Mouse (Mus musculus) urinary bladder, adult 2 months (tissue): ENCODE data around the gene Fam120a. TPM values are rescaled to one million over a fixed set of nuclear protein-coding genes. Genes with fewer than 3 reads are reported as not detected.

Experiments used
- DNase-seq: peaks from one replicate; pipeline ENCODE4 v3.0.0; 2022; ENCODE audit warnings: low spot score
- polyA plus RNA-seq: library from polyadenylated mRNA; depleted of rRNA; stranded (reverse); fragments of >200 nt; gene quantifications from 2 replicates; pipeline ENCODE4 v1.2.3, GENCODE M21; 2012

Gene Fam120a
- polyA plus RNA-seq, 1 experiment = 80.1 TPM

DNA sequence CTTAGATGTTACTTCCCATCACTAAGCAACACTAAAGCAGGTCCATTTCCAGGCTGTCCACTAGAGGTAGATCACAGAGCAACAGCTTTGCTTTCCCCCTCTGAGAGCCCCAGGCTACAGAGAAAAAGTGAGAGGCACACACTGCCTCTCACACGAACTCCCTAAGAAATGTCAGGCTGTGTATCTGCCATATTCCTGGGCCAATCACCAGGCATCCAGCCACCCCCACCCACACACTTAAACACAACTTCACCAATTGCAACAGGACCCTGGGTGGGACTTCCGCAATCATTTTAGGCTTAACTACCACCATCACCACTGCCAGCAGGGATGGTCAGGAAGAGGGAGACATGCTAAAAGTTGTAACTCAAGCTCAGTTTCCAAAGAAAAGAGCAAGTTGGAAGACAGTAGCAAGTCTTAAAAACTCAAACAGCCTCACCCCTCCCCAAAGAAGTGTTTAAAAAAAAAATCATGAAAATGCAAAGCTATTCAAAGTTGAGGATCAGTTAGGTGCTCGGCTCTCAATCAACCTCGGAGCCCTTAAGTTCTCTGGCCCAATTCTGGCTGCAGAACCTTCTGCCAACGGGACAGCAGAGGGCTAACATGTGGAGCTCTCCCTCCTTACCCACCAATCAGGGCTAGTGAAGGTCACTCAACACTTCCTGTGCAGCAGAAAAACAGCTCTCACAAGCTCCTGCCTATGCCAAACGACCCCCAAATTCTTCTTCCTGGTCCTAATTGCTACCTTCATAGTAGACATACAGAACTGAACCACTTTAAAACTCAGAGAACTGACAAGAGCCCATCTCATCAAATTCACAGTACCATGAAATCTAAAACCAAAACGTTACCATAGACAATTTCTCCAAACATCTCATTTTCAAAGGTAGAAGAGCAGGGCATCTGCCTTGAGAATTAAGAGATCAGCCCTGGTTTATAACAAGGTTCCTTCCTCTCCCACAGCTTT, 2.0 kb downstream of the Fam120a start:
- DNase-seq = no peak

- DNase-seq = no peak
These were observed 3.0 kb downstream of the Fam120a start for GRCm38 (mm10) chr13:48964850-48965249.

- no peak for DNase-seq
These were observed 4.7 kb downstream of the Fam120a start for GRCm38 (mm10) chr13:48963111-48963510.

DNA sequence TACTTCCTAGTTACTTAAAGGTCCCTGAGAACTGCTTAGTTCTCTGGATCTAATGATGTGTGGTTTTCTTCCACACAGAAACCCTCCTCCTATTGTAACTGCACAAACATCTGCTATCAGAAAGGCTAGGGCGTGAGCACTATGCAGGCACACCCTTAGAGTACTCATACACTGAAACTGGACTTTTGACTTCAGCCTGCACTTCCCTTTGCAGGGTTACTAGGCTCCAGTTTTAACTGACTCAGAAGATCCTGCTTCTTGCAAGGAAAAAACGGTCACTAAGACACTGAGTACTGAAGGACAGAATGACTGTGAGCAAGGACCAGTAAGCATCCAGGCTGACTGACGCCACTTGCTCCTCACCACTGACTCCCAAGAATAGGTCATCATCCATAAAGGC, 5.3 kb downstream of the Fam120a start:
- DNase-seq = no peak

DNA sequence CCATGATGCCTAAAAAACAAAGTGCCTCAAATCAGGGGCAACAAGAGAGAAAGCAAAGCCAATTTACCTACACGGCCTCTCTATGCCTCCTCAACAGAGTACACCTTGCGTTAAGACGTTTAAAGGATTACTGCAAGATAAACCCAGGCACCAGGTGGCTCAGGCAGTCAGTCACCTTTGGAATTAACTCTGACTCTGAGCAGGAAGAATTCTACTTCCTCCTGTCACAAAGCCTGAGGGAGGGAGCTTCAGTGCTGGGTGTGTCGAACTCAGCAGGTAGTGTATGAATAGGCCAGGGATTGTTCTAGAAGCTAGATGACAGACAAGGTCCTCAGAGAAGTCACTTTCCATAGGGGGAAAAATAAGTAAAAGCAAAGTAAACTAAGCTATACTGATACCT, 9.2 kb downstream of the Fam120a start:
- DNase-seq = no peak

- no peak for DNase-seq
These were observed 13.0 kb downstream of the Fam120a start for GRCm38 (mm10) chr13:48954825-48955224.

DNA sequence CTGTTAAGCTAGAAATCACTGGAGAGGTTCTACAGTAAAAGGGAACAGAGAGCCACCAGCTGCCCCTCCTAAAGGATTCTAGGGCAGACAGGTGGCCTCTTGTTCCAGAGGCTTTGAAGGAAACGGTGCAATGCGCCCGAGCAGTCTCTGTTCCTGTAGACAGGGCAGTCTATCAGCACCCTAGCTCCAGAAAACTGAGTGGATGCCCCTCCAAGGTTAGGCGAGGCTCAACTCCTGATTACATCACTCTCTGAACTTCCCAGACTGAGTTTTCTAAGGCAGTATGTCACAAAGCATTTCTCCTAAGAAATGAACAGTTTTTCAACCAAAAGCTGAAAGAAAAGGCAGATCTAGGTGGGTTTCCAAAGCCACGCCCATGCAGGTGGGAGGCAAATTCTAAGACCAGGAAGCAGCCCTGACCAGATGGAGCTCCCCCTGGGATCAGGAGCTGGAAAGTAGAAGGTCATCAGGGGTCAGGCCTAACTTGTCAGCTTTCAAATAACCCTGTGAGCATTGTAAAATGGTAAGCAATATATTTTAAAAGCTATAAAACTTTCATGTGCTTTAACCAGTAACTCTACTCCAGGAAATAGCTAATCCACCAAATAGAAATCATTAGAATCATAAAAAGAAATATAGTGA, 17.1 kb downstream of the Fam120a start:
- no peak for DNase-seq

- DNase-seq = no peak
These were observed 18.9 kb downstream of the Fam120a start for GRCm38 (mm10) chr13:48948951-48949350.

DNA sequence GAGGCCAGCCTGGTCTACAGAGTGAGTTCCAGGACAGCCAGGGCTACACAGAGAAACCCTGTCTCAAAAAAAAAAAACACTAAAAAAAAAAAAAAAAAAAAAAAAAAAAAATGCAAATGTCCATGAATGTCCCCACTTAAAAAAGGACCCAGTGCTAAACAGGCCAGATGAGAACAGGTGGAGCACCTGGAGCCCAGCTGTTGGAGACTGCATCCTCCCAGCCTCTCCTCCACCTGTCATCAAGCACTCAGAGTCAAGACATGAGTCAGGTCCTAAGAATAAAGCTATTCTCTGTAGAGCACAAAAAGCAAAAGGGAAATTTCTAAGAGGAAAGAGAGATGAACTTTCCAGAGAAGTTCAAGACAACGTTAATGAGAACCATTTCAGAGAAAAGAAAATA, 23.2 kb downstream of the Fam120a start:
- no peak for DNase-seq

GRCm38 (mm10) chr13:48942471-48942870, 25.3 kb downstream of the Fam120a start:
- DNase-seq = no peak

DNA sequence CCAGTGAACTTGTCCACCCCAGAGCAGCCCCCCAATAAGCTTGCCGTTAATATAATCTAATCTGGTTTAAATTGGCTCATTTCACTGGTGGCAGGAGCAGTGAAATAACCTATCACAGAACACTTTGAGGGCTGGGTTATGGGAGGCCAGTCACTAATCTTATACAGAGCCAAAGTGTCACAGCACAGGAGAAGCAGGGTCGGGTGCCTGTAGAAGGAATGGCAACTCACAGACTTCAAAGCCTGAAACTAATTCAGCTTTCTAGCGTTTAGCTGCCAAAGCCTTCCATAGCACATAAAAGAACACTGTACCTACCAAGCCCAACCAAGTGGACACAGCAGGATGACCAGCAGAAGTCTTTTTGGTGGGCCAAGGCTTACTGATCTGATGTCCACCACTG, 26.0 kb downstream of the Fam120a start:
- DNase-seq = no peak

GRCm38 (mm10) chr13:48934597-48934996, 33.2 kb downstream of the Fam120a start:
- no peak for DNase-seq

- no peak for DNase-seq
These were observed 35.1 kb downstream of the Fam120a start for GRCm38 (mm10) chr13:48932692-48933091.

- no peak for DNase-seq
These were observed 36.1 kb downstream of the Fam120a start for GRCm38 (mm10) chr13:48931687-48932086.

- no peak for DNase-seq
These were observed 36.6 kb downstream of the Fam120a start for GRCm38 (mm10) chr13:48931232-48931631.

DNA sequence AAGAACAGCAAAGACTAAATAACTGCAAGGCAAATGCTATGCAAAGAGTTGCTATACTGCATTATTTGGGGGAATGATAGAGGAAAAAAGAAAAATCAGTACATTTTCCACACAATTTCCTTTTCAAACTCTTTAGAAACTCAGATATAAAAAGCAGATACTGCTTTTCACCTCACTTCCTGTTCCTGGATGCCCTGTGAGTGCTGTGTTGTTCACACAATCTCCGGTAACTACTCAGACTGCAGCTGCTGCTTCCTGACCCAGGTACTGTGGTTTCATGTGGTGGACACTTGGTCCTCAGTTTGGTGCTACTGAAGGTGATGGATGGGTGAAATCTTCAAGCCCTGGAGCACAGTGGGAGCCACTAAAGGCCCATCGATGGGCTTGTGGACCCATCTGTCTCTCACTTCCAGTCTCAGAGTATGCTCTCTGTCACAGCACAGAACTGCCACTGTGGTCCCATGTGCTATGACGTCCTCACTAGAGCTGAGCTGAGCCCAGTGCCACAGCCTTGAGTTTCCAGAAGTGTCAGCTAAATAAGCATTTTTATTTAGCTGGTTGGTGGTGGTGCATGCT, 38.2 kb downstream of the Fam120a start:
- no peak for DNase-seq

DNA sequence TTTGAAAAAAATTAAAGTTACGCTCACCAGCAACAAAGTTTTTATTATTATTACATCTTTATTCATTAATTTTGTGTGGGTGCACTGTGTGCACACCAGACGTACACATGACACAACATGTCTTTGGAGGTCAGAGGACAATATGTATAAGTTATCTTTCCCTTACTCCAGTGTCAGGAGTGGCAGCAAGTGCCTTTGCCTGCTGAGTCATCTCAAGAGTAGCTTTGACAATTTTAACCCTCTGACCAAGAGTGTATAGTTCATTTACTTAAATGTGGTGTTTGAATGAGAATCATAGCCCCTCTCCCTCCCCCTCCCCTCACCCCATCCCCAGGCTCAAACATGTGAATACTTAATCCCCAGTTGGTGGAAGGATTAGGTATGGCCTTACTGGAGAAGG, 40.2 kb downstream of the Fam120a start:
- DNase-seq = no peak

DNA sequence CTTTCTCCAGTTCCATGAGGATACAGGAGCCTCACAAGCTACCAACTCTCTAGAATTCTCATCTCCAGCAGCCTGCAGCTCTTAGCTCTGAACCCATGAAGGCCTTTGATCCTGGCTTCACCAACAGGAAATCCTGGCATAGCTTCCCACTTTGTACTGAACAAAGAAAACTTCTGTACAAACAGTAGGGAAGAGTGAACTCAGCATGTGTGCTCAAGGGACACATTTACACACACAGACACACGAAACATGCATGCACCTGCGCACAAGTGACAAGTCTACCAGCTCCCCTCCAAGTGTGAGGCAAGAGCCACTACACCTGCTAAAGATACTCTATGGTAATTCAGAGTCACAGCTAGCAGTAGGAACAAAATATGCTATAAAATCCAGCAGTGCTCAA, 45.1 kb downstream of the Fam120a start:
- no peak for DNase-seq

GRCm38 (mm10) chr13:48921256-48921655, 46.6 kb downstream of the Fam120a start:
- DNase-seq = no peak

DNA sequence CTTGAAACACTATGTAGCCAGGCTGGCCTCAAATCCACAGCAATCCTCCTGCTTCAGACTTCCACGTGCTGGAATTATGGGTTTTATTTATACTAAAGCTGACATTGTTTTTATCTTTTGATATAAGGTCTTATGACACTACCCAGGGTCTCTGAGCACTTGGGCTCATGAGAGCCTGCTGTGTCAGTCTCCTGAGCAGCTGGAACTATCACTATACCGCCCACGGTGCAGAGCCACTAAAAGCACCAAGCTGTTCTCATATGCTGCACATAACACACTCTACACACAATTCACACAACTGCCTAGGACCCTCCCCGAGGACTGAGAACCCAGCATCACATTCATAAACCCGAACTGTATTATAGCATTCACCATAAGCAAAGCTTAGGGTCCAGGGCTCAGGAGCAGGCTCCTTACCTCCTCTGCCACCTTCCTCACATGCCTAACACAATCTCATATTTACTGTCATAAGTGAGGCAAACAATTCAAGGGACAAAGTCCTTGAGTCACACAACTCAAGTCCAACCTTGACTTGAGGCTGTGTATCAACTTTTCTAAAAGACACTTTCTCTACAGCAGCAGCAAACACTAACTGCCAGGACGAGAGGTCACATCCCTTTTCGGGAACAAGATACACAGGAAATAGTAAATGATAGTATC, 47.9 kb downstream of the Fam120a start:
- no peak for DNase-seq

DNA sequence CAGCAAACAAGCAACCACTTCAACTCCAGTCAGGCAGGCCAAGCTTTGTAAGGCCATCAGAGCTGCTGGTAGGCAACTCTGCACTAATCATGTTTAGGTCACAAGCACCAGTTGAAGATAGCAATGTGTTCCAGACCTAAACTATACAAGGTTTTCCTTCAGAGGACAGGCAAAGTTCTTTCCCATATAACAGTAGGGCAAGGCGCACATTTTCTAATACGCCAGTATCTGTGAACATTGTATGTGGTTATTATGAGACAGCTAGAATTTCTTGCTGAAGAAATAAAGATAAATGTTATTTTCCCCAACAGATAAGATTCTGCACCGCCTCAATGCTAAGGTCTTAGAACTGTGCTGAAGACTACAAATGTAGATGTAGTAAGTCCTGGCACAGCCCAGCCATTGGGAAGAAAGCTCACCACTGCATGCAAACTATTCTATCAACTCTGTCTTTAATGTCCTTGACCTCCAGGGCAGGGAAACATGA, 50.7 kb downstream of the Fam120a start:
- DNase-seq = no peak

GRCm38 (mm10) chr13:48913680-48914079, 54.1 kb downstream of the Fam120a start:
- DNase-seq = no peak
